Mouse (Mus musculus) E14TG2a.4 (cell line): Measurements from ENCODE around the gene Dhrs2.

Experiments used
- H3K27me3 ChIP-seq: 2 replicates; pipeline ENCODE4 v1.6.1; 2014; ENCODE audit warnings: low read length, control low read depth; ENCODE audit not compliant: insufficient read depth
- H3K36me3 ChIP-seq: 2 replicates; pipeline ENCODE4 v1.6.1; 2014; ENCODE audit warnings: low read length, control low read depth; ENCODE audit not compliant: insufficient read depth
- H3K4me1 ChIP-seq: replicated peaks from 2 replicates; pipeline ENCODE4 v1.6.1; 2014; ENCODE audit warnings: low read depth, low read length, control low read depth
- H3K4me3 ChIP-seq: replicated peaks from 2 replicates; pipeline ENCODE4 v1.5.1; 2014; ENCODE audit warnings: mild to moderate bottlenecking, low read length
- H3K9me3 ChIP-seq: 2 replicates; pipeline ENCODE4 v1.6.1; 2014; ENCODE audit warnings: low read length, control low read depth
- CTCF ChIP-seq: conservative IDR thresholded peaks from 2 replicates; pipeline ENCODE4 v1.5.1; 2014; ENCODE audit warnings: low read length
- NANOG ChIP-seq: IDR thresholded peaks from 2 replicates; pipeline ENCODE4 v1.6.1; 2014; ENCODE audit warnings: borderline replicate concordance, low read length, mixed read lengths
- POU5F1 ChIP-seq: IDR thresholded peaks from 2 replicates; pipeline ENCODE4 v1.6.1; 2014; ENCODE audit warnings: low read length, borderline replicate concordance

The Dhrs2 gene

GRCm38 (mm10) chr14:55221707-55222106 lies at the start of gene Dhrs2:
Gene Dhrs2, plus strand, starts transcription at chr14:55222007.
- no peak within 1 kb of the TSS for H3K4me3 ChIP-seq
- H3K9me3 ChIP-seq = peaks cover 27% of the 10 kb centered on the region
- no peaks in the 10 kb centered on the region for H3K36me3 ChIP-seq
- no peaks in the 10 kb centered on the region for H3K4me1 ChIP-seq
- TF ChIP-seq NANOG = no peak
- TF ChIP-seq POU5F1 = no peak
- no peak for TF ChIP-seq CTCF
- no peaks in the 10 kb centered on the region for H3K27me3 ChIP-seq

- Histone ChIP-seq H3K4me3 (no peak overlapping the region), H3K4me1 (peaks cover 23% of the 10 kb centered on the region), H3K36me3 (no peaks in the 10 kb centered on the region), H3K9me3 (peaks cover 3% of the 10 kb centered on the region; the same call in 1 of the 2 replicates), H3K27me3 (peaks cover 16% of the 10 kb centered on the region)
- TF ChIP-seq CTCF = no peak
- TF ChIP-seq POU5F1 = no peak
- TF ChIP-seq NANOG = no peak
These were observed 47.6 kb upstream of the Dhrs2 start for GRCm38 (mm10) chr14:55174164-55174563.

GRCm38 (mm10) chr14:55177274-55177673 lies 44.5 kb upstream of the Dhrs2 start:
- no peaks in the 10 kb centered on the region for H3K9me3 ChIP-seq
- no peak overlapping the region for H3K4me3 ChIP-seq
- H3K4me1 ChIP-seq = peaks cover 19% of the 10 kb centered on the region
- TF ChIP-seq NANOG (no peak), POU5F1 (no peak), CTCF (peak; percentile 78)
- H3K36me3 ChIP-seq = no peaks in the 10 kb centered on the region
- peaks cover 11% of the 10 kb centered on the region for H3K27me3 ChIP-seq

- no peak for TF ChIP-seq CTCF
- TF ChIP-seq NANOG = no peak
- no peak for TF ChIP-seq POU5F1
- H3K36me3 ChIP-seq = no peaks in the 10 kb centered on the region
- peaks cover 34% of the 10 kb centered on the region for H3K4me1 ChIP-seq
- peaks cover 19% of the 10 kb centered on the region for H3K9me3 ChIP-seq
- no peak overlapping the region for H3K4me3 ChIP-seq
- peaks cover 8% of the 10 kb centered on the region for H3K27me3 ChIP-seq
These were observed 40.9 kb upstream of the Dhrs2 start for GRCm38 (mm10) chr14:55180951-55181350.

- Histone ChIP-seq H3K36me3 (no peaks in the 10 kb centered on the region), H3K4me1 (peaks cover 26% of the 10 kb centered on the region), H3K27me3 (peaks cover 3% of the 10 kb centered on the region; the same call in 1 of the 2 replicates), H3K4me3 (no peak overlapping the region), H3K9me3 (peaks cover 28% of the 10 kb centered on the region)
- TF ChIP-seq POU5F1 (no peak), CTCF (no peak), NANOG (no peak)
These were observed 38.6 kb upstream of the Dhrs2 start for GRCm38 (mm10) chr14:55183231-55183630.

- H3K4me3 ChIP-seq = no peak overlapping the region
- H3K36me3 ChIP-seq = no peaks in the 10 kb centered on the region
- H3K4me1 ChIP-seq = peaks cover 35% of the 10 kb centered on the region
- 0 out of 2 replicates have a peak, but pooled peaks cover 7% of the 10 kb centered on the region for H3K27me3 ChIP-seq
- H3K9me3 ChIP-seq = peaks cover 28% of the 10 kb centered on the region
- no peak for TF ChIP-seq CTCF
- TF ChIP-seq NANOG = peak; percentile 85; the same call in 1 of the 2 replicates
- peak; percentile 46; the same call in 1 of the 2 replicates for TF ChIP-seq POU5F1
These were observed 37.1 kb upstream of the Dhrs2 start for GRCm38 (mm10) chr14:55184640-55185145.

GRCm38 (mm10) chr14:55188491-55188890 lies 33.3 kb upstream of the Dhrs2 start:
- H3K36me3 ChIP-seq = no peaks in the 10 kb centered on the region
- peaks cover 25% of the 10 kb centered on the region for H3K9me3 ChIP-seq
- no peak overlapping the region for H3K4me3 ChIP-seq
- 0 out of 2 replicates have a peak, but pooled peaks cover 7% of the 10 kb centered on the region for H3K27me3 ChIP-seq
- H3K4me1 ChIP-seq = peaks cover 38% of the 10 kb centered on the region
- TF ChIP-seq POU5F1 = no peak
- TF ChIP-seq CTCF = no peak
- no peak for TF ChIP-seq NANOG

GRCm38 (mm10) chr14:55189351-55189769 lies 32.4 kb upstream of the Dhrs2 start:
- peaks cover 17% of the 10 kb centered on the region for H3K9me3 ChIP-seq
- H3K27me3 ChIP-seq = 0 out of 2 replicates have a peak, but pooled peaks cover 7% of the 10 kb centered on the region
- H3K4me3 ChIP-seq = no peak overlapping the region
- no peaks in the 10 kb centered on the region for H3K36me3 ChIP-seq
- TF ChIP-seq POU5F1 = no peak
- no peak for TF ChIP-seq NANOG
- H3K4me1 ChIP-seq = peaks cover 34% of the 10 kb centered on the region

- TF ChIP-seq NANOG = no peak
- no peak for TF ChIP-seq CTCF
- TF ChIP-seq POU5F1 = no peak
- Histone ChIP-seq H3K4me1 (peaks cover 25% of the 10 kb centered on the region), H3K9me3 (no peaks in the 10 kb centered on the region), H3K4me3 (no peak overlapping the region), H3K27me3 (0 out of 2 replicates have a peak, but pooled peaks cover 3% of the 10 kb centered on the region), H3K36me3 (no peaks in the 10 kb centered on the region)
These were observed 28.5 kb upstream of the Dhrs2 start for GRCm38 (mm10) chr14:55193354-55193753.
